Mouse (Mus musculus): Measurements from ENCODE around the gene Mrps22.

Gene Mrps22

GRCm38 (mm10) chr9:98601156-98601836 lies at the start of gene Mrps22:
TSS of gene Mrps22 (minus strand) at chr9:98601660.
- peak; percentile 93 for DNase-seq (ENCODE audit: low read depth, low spot score)

GRCm38 (mm10) chr9:98650547-98650946 lies 49.1 kb upstream of the Mrps22 start:
- DNase-seq (ENCODE audit: low read depth, low spot score), result no peak

- no peak for DNase-seq (ENCODE audit: low read depth, low spot score)
Measured at GRCm38 (mm10) chr9:98647418-98647817, 46.0 kb upstream of the Mrps22 start.

GRCm38 (mm10) chr9:98645750-98646149 lies 44.3 kb upstream of the Mrps22 start:
- peak; percentile 74 for DNase-seq (ENCODE audit: low read depth, low spot score)

- no peak for DNase-seq (ENCODE audit: low read depth, low spot score)
Measured at GRCm38 (mm10) chr9:98642126-98642525, 40.7 kb upstream of the Mrps22 start.

GRCm38 (mm10) chr9:98633287-98634162 lies 32.1 kb upstream of the Mrps22 start:
- no peak for DNase-seq (ENCODE audit: low read depth, low spot score)

- DNase-seq (ENCODE audit: low read depth, low spot score), result peak; percentile 52
Measured at GRCm38 (mm10) chr9:98628480-98628879, 27.0 kb upstream of the Mrps22 start.

GRCm38 (mm10) chr9:98604896-98605295 lies 3.4 kb upstream of the Mrps22 start:
- no peak for DNase-seq (ENCODE audit: low read depth, low spot score)

- no peak for DNase-seq (ENCODE audit: low read depth, low spot score)
Measured at GRCm38 (mm10) chr9:98601837-98602359, 438 bp upstream of the Mrps22 start.

GRCm38 (mm10) chr9:98600094-98600493 lies 1.4 kb downstream of the Mrps22 start:
- no peak for DNase-seq (ENCODE audit: low read depth, low spot score)

GRCm38 (mm10) chr9:98583852-98584251 lies 17.6 kb downstream of the Mrps22 start:
- no peak for DNase-seq (ENCODE audit: low read depth, low spot score)

- DNase-seq (ENCODE audit: low read depth, low spot score), result peak; percentile 99
Measured at GRCm38 (mm10) chr9:98563137-98564126, 38.0 kb downstream of the Mrps22 start, which contains the start of gene Copb2. TSS of gene Copb2 (plus strand) at chr9:98563721.

- DNase-seq (ENCODE audit: low read depth, low spot score), result peak; percentile 7
Measured at GRCm38 (mm10) chr9:98544042-98544441, 57.4 kb downstream of the Mrps22 start.

All from ZHBTc4 (cell line).